Mouse (Mus musculus) lung, embryonic 15.5 days (tissue): ENCODE results near the gene Hba-a2. TPM values are rescaled to one million over a fixed set of nuclear protein-coding genes. Genes with fewer than 3 reads are reported as not detected.

Source experiments
- ATAC-seq: fragments of 200-750 bp; cut with Nextera tagmentation; 2 replicates; pipeline ENCODE4 v1.8.0; 2017; ENCODE audit warnings: moderate number of reproducible peaks, borderline replicate concordance; ENCODE audit not compliant: low FRiP score, low TSS enrichment; ENCODE audit errors: extremely low read depth
- H3K27ac ChIP-seq: fragments of 300-500 bp; sonication (generic); 2 replicates; pipeline ENCODE4 v1.5.1; 2015; ENCODE audit warnings: moderate library complexity, mild to moderate bottlenecking, inconsistent platforms
- H3K27me3 ChIP-seq: fragments of 300-500 bp; sonication (generic); 2 replicates; pipeline ENCODE4 v1.6.1; 2015; ENCODE audit warnings: inconsistent platforms
- H3K36me3 ChIP-seq: fragments of 300-500 bp; sonication (generic); 2 replicates; pipeline ENCODE4 v1.6.1; 2015; ENCODE audit warnings: inconsistent platforms
- H3K4me1 ChIP-seq: fragments of 300-500 bp; sonication (generic); 2 replicates; pipeline ENCODE4 v1.6.1; 2015; ENCODE audit warnings: inconsistent platforms
- H3K4me2 ChIP-seq: fragments of 300-500 bp; sonication (generic); 2 replicates; pipeline ENCODE4 v1.6.1; 2015; ENCODE audit warnings: inconsistent platforms, mild to moderate bottlenecking, moderate library complexity
- H3K4me3 ChIP-seq: fragments of 300-500 bp; sonication (generic); 2 replicates; pipeline ENCODE4 v1.5.1; 2015; ENCODE audit warnings: mild to moderate bottlenecking, inconsistent platforms
- H3K9ac ChIP-seq: fragments of 300-500 bp; sonication (generic); 2 replicates; pipeline ENCODE4 v1.6.1; 2015; ENCODE audit warnings: inconsistent platforms
- H3K9me3 ChIP-seq: fragments of 300-500 bp; sonication (generic); 2 replicates; pipeline ENCODE4 v1.6.1; 2016; ENCODE audit warnings: inconsistent platforms
- WGBS: fragments of 180-500 bp; shearing (Covaris S2); methylation state at CpG from one replicate; pipeline ENCODE4 v1.1.7; 2015; 5-methylcytosine and 5-hydroxymethylcytosine counted together
- polyA plus RNA-seq: library from polyadenylated mRNA; unstranded; fragments of >200 nt; fragmentation: Nextera tagmentation; extraction: Ambion mirVana; gene quantifications from 2 replicates; pipeline ENCODE4 v1.2.1, GENCODE M21; 2015

Hba-a2 gene
- polyA plus RNA-seq, 1 experiment from 2014 or later, result 21,194 TPM

DNA sequence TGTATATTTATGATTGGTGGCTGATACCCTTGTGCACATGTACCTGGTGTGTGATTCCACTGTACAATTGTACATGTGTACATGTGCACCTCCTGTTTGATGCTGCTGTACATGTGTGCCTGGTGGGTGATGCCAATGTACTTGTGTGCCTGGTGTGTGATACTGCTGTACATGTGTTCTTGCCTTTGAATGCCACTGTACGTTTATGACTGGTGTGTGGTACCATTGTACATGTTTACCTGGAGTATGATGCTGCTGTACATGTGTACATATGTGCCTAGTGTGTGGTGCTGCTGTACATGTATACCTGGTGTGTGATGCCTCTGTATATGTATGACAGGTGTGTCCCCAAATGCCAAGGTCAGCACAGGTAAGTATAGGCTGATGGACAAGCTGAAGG is 5.2 kb downstream of the Hba-a2 start:
- ATAC-seq, result no peak
- WGBS, result 63% methylated on average over 1 of the region's 1 CpGs
- no peak overlapping the region for H3K4me2 ChIP-seq

DNA sequence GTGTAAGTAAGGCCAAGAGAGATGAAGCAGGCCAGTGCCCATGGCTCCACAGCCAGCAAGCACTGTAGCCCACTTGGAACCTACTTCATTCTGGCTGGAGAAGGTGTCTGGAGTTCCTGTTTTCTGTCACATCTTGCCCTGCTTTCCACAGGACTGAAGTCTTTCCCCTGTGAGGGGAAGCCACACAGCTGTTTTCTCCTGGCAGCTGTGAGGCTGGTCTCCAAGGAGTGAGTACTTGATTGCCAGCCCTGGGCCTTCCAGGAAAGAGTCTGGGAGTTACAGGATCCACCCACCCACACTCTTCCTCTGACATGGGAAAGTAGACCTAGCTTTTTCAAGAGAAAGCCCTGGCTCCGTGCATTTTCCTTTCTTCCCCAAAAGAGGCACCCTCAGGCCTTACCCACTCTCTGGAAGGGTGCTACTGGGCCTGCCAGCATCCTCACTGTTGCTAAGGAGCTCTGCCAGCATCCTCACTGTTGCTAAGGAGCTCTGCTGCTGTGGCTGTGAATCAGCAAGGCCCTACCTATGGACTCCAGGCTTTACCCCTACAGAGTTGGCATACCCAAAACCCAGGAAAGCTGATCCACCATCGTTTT is 6.6 kb downstream of the Hba-a2 start:
- no peaks in the 10 kb centered on the region for H3K36me3 ChIP-seq
- WGBS, result 38% methylated on average over 2 of the region's 2 CpGs
- H3K9me3 ChIP-seq, result no peaks in the 10 kb centered on the region
- no peaks in the 10 kb centered on the region for H3K4me1 ChIP-seq
- H3K27me3 ChIP-seq, result peaks cover 12% of the 10 kb centered on the region
- H3K4me2 ChIP-seq, result no peak overlapping the region
- ATAC-seq, result no peak
- H3K27ac ChIP-seq, result no peak overlapping the region
- H3K9ac ChIP-seq, result no peak overlapping the region
- no peak overlapping the region for H3K4me3 ChIP-seq

More for the DNA sequence above, 5.2 kb downstream of the Hba-a2 start:
- Histone ChIP-seq H3K4me1 (no peaks in the 10 kb centered on the region), H3K9me3 (no peaks in the 10 kb centered on the region), H3K36me3 (no peaks in the 10 kb centered on the region), H3K9ac (no peak overlapping the region), H3K27ac (no peak overlapping the region), H3K4me3 (no peak overlapping the region), H3K27me3 (peaks cover 12% of the 10 kb centered on the region)

DNA sequence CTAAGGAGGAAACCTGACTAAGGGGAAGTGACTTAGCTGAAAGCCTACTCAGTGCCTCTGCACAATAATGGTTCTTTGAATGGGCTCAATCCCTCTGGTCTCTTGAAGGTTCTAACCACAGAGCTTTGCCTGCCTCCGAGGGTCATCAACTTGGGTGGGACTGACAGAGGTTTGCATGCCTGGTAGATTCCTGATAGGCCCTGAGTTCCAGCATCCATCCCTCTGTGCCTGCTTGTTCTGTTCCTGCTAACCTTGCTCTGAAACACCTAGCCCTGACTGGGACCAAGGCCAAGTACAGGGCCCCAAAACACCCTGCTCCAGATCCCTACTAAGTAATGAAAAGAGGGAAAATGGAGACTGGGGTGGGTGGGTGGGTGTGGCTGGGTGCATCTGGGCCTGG is 7.2 kb downstream of the Hba-a2 start:
- no peak overlapping the region for H3K4me2 ChIP-seq
- WGBS, result 76% methylated on average over 1 of the region's 1 CpGs
- H3K4me1 ChIP-seq, result no peaks in the 10 kb centered on the region
- no peaks in the 10 kb centered on the region for H3K36me3 ChIP-seq
- H3K27me3 ChIP-seq, result peaks cover 12% of the 10 kb centered on the region
- no peak overlapping the region for H3K9ac ChIP-seq
- no peak for ATAC-seq
- H3K27ac ChIP-seq, result no peak overlapping the region
- no peak overlapping the region for H3K4me3 ChIP-seq
- H3K9me3 ChIP-seq, result no peaks in the 10 kb centered on the region

DNA sequence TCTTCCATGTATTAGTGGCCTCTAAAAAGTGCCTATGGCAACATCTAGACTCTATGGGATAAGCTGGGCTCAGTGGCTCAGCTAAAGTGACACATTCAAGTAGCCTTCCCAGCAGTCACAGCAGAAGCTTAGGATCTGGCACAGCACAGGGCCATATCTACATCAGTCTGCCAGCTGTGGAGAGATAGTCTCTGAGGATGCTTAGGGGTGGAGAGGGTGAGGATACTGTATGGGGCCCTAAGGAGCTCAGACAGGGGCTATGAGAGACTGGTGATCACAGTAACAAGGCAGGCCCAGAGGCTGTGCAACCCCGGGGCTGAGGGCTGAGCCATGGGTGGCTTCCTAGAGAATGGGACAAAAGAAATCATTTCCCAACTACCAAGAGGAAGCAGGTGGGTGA is 10.7 kb downstream of the Hba-a2 start:
- 71% methylated on average over 1 of the region's 1 CpGs for WGBS
- H3K4me2 ChIP-seq, result no peak overlapping the region
- no peak for ATAC-seq
- no peaks in the 10 kb centered on the region; the same call in 1 of the 2 replicates for H3K27me3 ChIP-seq
- H3K9me3 ChIP-seq, result no peaks in the 10 kb centered on the region
- no peak overlapping the region for H3K27ac ChIP-seq
- no peak overlapping the region for H3K9ac ChIP-seq
- H3K4me3 ChIP-seq, result no peak overlapping the region
- no peaks in the 10 kb centered on the region for H3K36me3 ChIP-seq
- H3K4me1 ChIP-seq, result no peaks in the 10 kb centered on the region

DNA sequence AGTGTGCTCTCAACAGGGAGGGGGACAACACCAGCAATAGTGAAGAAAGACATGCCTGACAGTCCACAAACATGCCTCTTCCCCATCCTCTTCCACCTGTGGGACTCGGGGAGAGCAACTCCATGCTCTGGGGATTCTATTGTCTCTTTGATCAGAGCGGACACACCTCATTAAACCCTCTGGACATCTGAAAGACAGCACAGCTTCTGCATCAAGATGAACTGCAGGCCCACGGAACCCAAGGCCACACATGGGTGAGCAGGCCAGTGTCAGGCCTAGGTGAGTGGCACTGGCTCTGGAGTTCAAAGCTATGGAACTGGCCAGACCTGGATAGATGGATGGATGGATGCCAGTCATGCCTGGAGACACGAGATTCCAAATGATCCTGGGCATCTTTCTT is 13.2 kb downstream of the Hba-a2 start:
- Histone ChIP-seq H3K4me2 (no peak overlapping the region), H3K27ac (no peak overlapping the region), H3K4me3 (no peak overlapping the region), H3K36me3 (no peaks in the 10 kb centered on the region), H3K9ac (no peak overlapping the region), H3K27me3 (no peaks in the 10 kb centered on the region), H3K4me1 (no peaks in the 10 kb centered on the region), H3K9me3 (no peaks in the 10 kb centered on the region)
- no peak for ATAC-seq
- 66% methylated on average over 4 of the region's 4 CpGs for WGBS

DNA sequence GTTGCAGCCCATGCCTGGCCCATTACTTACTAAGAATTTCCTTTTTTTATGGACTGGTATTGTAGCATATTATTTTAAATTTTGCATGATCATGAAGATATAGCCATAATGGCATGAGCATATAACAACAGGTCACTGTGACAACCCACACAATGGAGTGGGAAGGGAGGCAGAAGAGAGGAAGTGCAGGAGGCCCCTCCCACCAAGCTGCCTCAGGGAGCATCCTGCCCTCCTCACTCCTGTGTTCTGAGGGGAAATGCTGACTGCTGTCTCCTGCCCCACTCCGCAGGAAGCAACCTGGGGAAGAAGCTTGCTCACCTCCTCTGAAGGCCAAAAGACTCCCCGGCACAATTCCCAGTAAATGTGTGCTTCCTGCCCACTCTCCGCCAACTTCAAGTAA is 13.6 kb downstream of the Hba-a2 start:
- no peak for ATAC-seq
- WGBS, result 50% methylated on average over 3 of the region's 3 CpGs

DNA sequence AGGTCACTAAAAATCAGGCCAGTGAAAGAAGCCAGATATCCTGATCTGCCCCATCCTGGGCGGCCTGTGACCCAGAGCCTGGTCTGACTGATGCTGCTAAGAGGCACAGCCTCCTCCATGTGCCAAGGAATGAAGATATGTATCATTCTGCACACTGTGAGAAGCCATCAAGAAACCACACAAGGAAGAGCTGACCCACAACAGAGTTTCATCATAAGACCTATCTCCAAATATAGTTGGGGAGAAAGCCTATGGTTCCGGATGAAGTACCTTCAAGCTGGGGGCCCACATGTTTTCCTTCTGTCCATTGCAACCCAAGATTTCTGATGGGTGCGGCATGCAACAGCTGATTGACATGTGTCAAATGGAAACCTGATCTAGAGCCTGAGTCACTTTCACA is 19.7 kb downstream of the Hba-a2 start:
- WGBS, result 82% methylated on average over 3 of the region's 3 CpGs
- H3K4me3 ChIP-seq, result no peak overlapping the region
- no peak overlapping the region for H3K9ac ChIP-seq
- H3K4me2 ChIP-seq, result no peak overlapping the region
- no peaks in the 10 kb centered on the region for H3K9me3 ChIP-seq
- ATAC-seq, result no peak
- H3K4me1 ChIP-seq, result no peaks in the 10 kb centered on the region
- no peaks in the 10 kb centered on the region for H3K36me3 ChIP-seq
- no peaks in the 10 kb centered on the region for H3K27me3 ChIP-seq
- no peak overlapping the region for H3K27ac ChIP-seq

More for the DNA sequence above, 13.6 kb downstream of the Hba-a2 start:
- Histone ChIP-seq H3K4me2 (no peak overlapping the region), H3K4me1 (no peaks in the 10 kb centered on the region), H3K27ac (no peak overlapping the region), H3K9me3 (no peaks in the 10 kb centered on the region), H3K4me3 (no peak overlapping the region), H3K27me3 (no peaks in the 10 kb centered on the region), H3K36me3 (no peaks in the 10 kb centered on the region), H3K9ac (no peak overlapping the region)

DNA sequence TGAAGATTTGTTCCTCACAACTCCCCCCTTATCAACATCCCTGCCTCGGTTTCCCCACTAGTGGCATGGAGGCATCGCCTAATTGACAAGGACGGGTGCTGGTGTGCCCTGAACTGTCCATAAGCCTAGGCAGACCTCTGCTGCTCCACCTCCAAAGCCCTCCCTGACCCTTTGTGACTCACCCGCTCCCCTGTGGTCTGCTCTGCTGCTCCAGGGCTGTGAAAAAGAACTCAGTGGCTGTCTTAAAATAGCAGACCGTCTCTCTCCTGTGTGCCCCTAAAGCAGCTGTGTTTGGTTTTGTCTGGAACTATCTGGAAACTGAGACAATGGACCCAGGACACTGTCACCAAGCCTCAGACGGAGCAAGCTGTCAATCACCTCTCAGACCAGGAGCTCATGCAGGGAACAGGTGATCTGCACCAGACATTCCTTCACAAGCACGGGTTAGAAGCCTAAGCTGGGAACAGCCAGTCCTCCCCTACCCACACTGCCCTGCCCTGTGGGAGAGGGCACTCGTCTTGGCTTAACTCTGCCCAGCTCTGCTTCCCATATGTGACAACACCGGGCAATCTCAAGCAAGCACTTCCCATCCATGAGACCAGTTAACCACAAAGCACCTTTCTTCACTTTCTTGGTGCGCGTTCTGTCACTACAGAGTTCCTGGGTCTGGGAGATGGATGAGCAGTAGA is 24.4 kb downstream of the Hba-a2 start:
- ATAC-seq, result no peak
- 64% methylated on average over 11 of the region's 11 CpGs for WGBS
- Histone ChIP-seq H3K9ac (no peak overlapping the region), H3K36me3 (no peaks in the 10 kb centered on the region), H3K4me2 (no peak overlapping the region), H3K27me3 (peaks cover 7% of the 10 kb centered on the region), H3K4me3 (no peak overlapping the region), H3K9me3 (no peaks in the 10 kb centered on the region), H3K4me1 (peaks cover 3% of the 10 kb centered on the region; the same call in 1 of the 2 replicates), H3K27ac (no peak overlapping the region)

DNA sequence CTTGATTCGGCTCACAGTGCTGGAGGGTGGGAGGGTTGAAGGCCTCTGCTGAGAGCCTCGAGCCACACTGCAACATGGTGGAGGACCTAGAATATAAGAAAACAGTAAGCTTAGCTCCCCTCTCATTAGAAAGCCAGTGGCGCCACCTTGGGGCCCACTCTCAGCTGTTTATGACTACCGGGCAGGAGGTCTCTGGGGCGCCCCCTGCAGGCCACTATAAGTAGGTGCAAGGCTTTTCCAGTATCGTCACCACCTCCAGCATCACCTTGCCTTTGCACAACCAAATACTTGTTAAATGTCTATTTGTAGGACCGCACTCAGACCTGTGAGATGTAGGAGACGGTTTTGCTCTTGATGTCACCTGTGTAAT is 24.9 kb downstream of the Hba-a2 start:
- 33% methylated on average over 8 of the region's 8 CpGs for WGBS
- Histone ChIP-seq H3K27ac (no peak overlapping the region), H3K4me3 (no peak overlapping the region), H3K4me2 (no peak overlapping the region), H3K4me1 (peaks cover 3% of the 10 kb centered on the region; the same call in 1 of the 2 replicates), H3K27me3 (peaks cover 7% of the 10 kb centered on the region), H3K9me3 (no peaks in the 10 kb centered on the region), H3K9ac (no peak overlapping the region), H3K36me3 (no peaks in the 10 kb centered on the region)
- no peak for ATAC-seq

DNA sequence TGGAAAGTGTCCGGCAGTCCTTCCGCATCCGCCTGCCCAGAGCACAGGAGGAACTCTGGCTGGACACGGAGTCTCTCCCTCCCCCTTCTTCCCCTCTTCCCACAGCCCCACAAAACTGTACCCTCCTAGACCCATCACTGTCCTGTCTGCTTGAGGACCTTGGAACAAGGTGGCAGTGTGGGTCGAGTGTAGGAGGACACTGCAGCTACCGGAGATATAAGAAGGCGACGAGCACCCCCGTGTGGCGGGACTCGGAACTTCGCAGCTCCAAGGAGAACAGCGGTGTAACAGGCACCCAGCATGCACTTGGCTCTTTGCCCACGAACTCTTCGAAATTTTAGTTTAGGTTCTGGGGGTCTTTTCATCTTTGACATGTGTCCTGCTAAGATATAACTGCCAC is 28.3 kb downstream of the Hba-a2 start:
- Histone ChIP-seq H3K4me3 (peak overlapping the region; percentile 26), H3K27me3 (peaks cover 7% of the 10 kb centered on the region), H3K9ac (0 out of 2 replicates have a peak overlapping the region, but pooled peaks have one; percentile 28), H3K36me3 (no peaks in the 10 kb centered on the region), H3K27ac (no peak overlapping the region), H3K9me3 (no peaks in the 10 kb centered on the region), H3K4me2 (peak overlapping the region; percentile 51), H3K4me1 (peaks cover 3% of the 10 kb centered on the region; the same call in 1 of the 2 replicates)
- 8% methylated on average over 15 of the region's 15 CpGs for WGBS
- ATAC-seq, result peak; percentile 65; the same call in 1 of the 2 replicates

DNA sequence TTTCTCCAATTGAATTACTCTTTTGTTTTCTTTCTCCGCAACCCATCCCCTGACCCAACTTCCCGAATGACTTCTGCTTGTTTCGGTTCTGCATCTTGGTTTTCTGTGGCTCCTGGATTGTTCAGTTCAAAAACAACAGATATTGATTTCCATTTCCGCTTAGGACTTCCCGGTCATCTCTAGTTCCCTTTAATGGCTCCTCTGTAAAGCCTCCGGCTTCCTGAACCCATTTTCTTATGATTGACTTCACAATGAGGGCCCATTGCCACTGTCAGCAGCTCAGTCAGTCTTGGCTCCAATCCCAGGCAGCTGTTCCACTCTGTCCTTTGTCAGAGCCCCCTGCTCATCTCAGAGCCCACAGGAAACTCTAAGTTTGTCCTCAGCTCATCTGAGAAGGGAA is 34.8 kb downstream of the Hba-a2 start:
- H3K4me2 ChIP-seq, result no peak overlapping the region
- ATAC-seq, result 0 out of 2 replicates have a peak, but pooled peaks have one; percentile 27
- no peak overlapping the region for H3K27ac ChIP-seq

DNA sequence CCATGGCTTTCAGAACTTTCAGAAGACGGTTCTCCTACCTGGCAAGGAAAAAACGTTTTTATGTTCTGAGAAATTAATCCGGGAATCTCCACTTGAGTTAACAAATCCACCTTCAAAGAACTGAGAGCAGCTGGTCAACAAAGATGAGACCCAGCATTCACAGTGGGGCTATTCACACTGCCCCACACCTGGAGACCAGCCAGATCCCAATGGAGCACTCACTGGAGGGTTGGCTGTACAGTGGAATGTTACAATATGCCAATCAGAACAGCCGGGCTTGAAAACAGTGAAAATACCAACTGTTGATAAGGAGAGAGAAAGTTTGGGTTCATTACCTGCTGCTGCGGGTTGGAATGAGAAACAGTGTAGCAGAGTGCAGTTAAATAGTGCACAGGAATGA is 35.6 kb downstream of the Hba-a2 start:
- no peak for ATAC-seq
- H3K9ac ChIP-seq, result no peak overlapping the region
- 39% methylated on average over 5 of the region's 5 CpGs for WGBS

More for the DNA sequence above, 34.8 kb downstream of the Hba-a2 start:
- no peaks in the 10 kb centered on the region for H3K36me3 ChIP-seq
- no peaks in the 10 kb centered on the region for H3K9me3 ChIP-seq
- WGBS, result 54% methylated on average over 6 of the region's 6 CpGs
- H3K4me3 ChIP-seq, result no peak overlapping the region
- H3K9ac ChIP-seq, result no peak overlapping the region
- H3K4me1 ChIP-seq, result 0 out of 2 replicates have a peak, but pooled peaks cover 5% of the 10 kb centered on the region
- no peaks in the 10 kb centered on the region for H3K27me3 ChIP-seq

More for the DNA sequence above, 35.6 kb downstream of the Hba-a2 start:
- H3K4me3 ChIP-seq, result no peak overlapping the region
- H3K36me3 ChIP-seq, result no peaks in the 10 kb centered on the region
- H3K27me3 ChIP-seq, result no peaks in the 10 kb centered on the region
- 0 out of 2 replicates have a peak, but pooled peaks cover 5% of the 10 kb centered on the region for H3K4me1 ChIP-seq
- H3K27ac ChIP-seq, result no peak overlapping the region
- no peaks in the 10 kb centered on the region for H3K9me3 ChIP-seq
- no peak overlapping the region for H3K4me2 ChIP-seq
